Mouse (Mus musculus) MEL (cell line): ENCODE measurements around the gene Scg5.

Experiments used
- CHD1 ChIP-seq: IDR thresholded peaks from 2 replicates; pipeline ENCODE4 v1.6.1; 2012; ENCODE audit warnings: low read depth, mild to moderate bottlenecking, inconsistent platforms, low read length, improper control_type of control experiment
- CHD2 ChIP-seq: IDR thresholded peaks from 2 replicates; pipeline ENCODE4 v1.6.1; 2011; ENCODE audit warnings: low read length, improper control_type of control experiment
- CTCF ChIP-seq, 3 experiments: IDR thresholded peaks in 2 of 3; conservative IDR thresholded peaks in 1 of 3; 2 replicates each; pipeline ENCODE4 v1.5.1; 2011 to 2012; ENCODE audit warnings: low read length in 3 of 3, low read depth in 2 of 3, mild to moderate bottlenecking in 2 of 3, improper control_type of control experiment in 1 of 3, inconsistent platforms in 1 of 3, mixed read lengths in 1 of 3, moderate library complexity in 1 of 3; ENCODE audit not compliant: control insufficient read depth in 1 of 3, insufficient read depth in 1 of 3, poor library complexity in 1 of 3, severe bottlenecking in 1 of 3
- E2F4 ChIP-seq: IDR thresholded peaks from 2 replicates; pipeline ENCODE4 v1.6.1; 2011; ENCODE audit warnings: low read depth, low read length, improper control_type of control experiment, borderline replicate concordance
- EP300 ChIP-seq, 2 experiments: IDR thresholded peaks; 2 replicates each; pipeline ENCODE4 v1.6.1; 2011; ENCODE audit warnings: improper control_type of control experiment in 2 of 2, low read length in 2 of 2, low read depth in 1 of 2, mild to moderate bottlenecking in 1 of 2
- GABPA ChIP-seq: IDR thresholded peaks from 2 replicates; pipeline ENCODE4 v1.6.1; 2012; ENCODE audit warnings: low read depth, mild to moderate bottlenecking, inconsistent platforms, low read length, improper control_type of control experiment, moderate library complexity
- GATA1 ChIP-seq: IDR thresholded peaks from 2 replicates; pipeline ENCODE4 v1.6.1; 2011; ENCODE audit warnings: low read depth, low read length, improper control_type of control experiment
- MAZ ChIP-seq: IDR thresholded peaks from 2 replicates; pipeline ENCODE4 v1.6.1; 2012; ENCODE audit warnings: low read depth, mild to moderate bottlenecking, inconsistent platforms, low read length, improper control_type of control experiment
- MYC ChIP-seq: IDR thresholded peaks from 2 replicates; pipeline ENCODE4 v1.6.1; 2011; ENCODE audit warnings: low read depth, mild to moderate bottlenecking, low read length, improper control_type of control experiment, moderate library complexity
- POLR2A ChIP-seq, 2 experiments: IDR thresholded peaks; 2 replicates each; pipeline ENCODE4 v1.6.1; 2011 to 2012; ENCODE audit warnings: low read length in 2 of 2, mild to moderate bottlenecking in 2 of 2, control low read depth in 1 of 2, improper control_type of control experiment in 1 of 2, low read depth in 1 of 2, moderate library complexity in 1 of 2; ENCODE audit not compliant: control insufficient read depth in 1 of 2, insufficient read depth in 1 of 2, poor library complexity in 1 of 2
- SMC3 ChIP-seq: IDR thresholded peaks from 2 replicates; pipeline ENCODE4 v1.6.1; 2011; ENCODE audit warnings: low read depth, low read length, improper control_type of control experiment
- USF2 ChIP-seq, 2 experiments: IDR thresholded peaks; 2 replicates each; pipeline ENCODE4 v1.6.1; 2011 to 2012; ENCODE audit warnings: improper control_type of control experiment in 2 of 2, low read length in 2 of 2, borderline replicate concordance in 1 of 2, inconsistent platforms in 1 of 2, low read depth in 1 of 2, mild to moderate bottlenecking in 1 of 2; ENCODE audit not compliant: insufficient read depth in 1 of 2
- ZNF384 ChIP-seq: IDR thresholded peaks from 2 replicates; pipeline ENCODE4 v1.6.1; 2012; ENCODE audit warnings: low read depth, mild to moderate bottlenecking, inconsistent platforms, low read length, improper control_type of control experiment

DNA sequence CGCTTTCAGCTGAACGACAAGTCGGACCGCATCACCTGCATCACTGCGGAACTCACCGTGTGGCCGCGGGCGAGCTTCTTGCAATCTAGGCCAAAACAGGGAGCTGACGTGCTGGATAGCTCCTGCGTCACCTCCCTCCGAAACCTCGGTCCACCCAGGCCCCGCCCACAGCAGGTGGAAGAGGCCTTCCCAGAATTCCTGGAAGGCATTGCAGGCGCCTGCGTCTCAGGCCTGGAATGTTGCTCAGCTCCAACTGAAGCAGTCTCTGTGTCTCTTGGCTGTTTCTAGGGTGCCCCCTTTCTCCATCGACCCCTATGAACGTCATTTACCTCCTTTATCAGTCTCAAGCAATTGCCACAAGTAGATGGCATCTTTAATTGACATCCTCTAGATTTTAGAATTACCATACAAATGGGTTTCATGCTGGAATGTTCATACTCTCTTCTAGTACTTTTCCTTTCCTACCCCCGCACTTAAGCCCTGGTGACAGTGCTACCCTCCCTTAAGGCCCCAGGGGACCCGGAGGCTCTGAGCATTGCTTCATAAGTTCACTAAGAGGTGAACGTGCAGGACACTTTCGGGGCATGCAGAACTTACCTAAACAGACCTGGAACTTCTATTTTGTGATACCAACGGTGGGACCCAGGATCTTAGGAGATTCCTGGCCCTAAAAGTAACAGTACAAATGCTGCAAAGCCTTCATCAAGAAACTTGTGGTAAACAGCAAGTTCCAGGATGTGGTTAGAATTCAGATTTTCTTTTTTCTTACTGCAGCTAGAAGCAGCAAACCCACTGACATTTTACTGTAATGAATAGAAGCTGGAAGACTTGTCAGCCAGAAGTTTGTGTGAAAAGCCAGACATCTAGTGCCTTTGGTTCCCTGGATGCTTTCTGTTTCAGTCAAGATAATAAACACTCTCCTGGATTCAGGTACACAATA, at the start of gene Scg5:
- TF ChIP-seq ZNF384 (no peak), CHD1 (no peak), MYC (no peak), POLR2A (IDR thresholded peaks at IDR 0.05; ENCODE audit: control insufficient read depth in 1 of 2, insufficient read depth in 1 of 2, low read depth in 1 of 2, low read length in 2 of 2, poor library complexity in 1 of 2) (no peak), GABPA (no peak), E2F4 (no peak), CHD2 (no peak), CTCF (IDR thresholded peaks at IDR 0.05 in 2 of 3, conservative IDR thresholded peaks at IDR 0.05 in 1 of 3; ENCODE audit: control insufficient read depth in 1 of 3, insufficient read depth in 1 of 3, low read depth in 2 of 3, low read length in 3 of 3, poor library complexity in 1 of 3, severe bottlenecking in 1 of 3) (no peak), MAZ (no peak), GATA1 (no peak), EP300 (IDR thresholded peaks at IDR 0.05; ENCODE audit: low read depth in 1 of 2, low read length in 2 of 2) (no peak), SMC3 (no peak), USF2 (IDR thresholded peaks at IDR 0.05; ENCODE audit: borderline replicate concordance in 1 of 2, insufficient read depth in 1 of 2, low read depth in 1 of 2, low read length in 2 of 2) (no peak)
